Mouse (Mus musculus) megakaryocyte, embryonic 14.5 days (primary cell): Measurements from ENCODE around the gene Rgs8. TPM values are rescaled to one million over a fixed set of nuclear protein-coding genes. Genes with fewer than 3 reads are reported as not detected.

ENCODE experiments used
- H3K27me3 ChIP-seq: replicated peaks from 2 replicates; pipeline ENCODE3; 2012; ENCODE audit warnings: inconsistent platforms
- H3K36me3 ChIP-seq: replicated peaks from 2 replicates; pipeline ENCODE3; 2012; ENCODE audit warnings: low read length, inconsistent platforms, mixed read lengths
- H3K4me1 ChIP-seq: 2 replicates; pipeline ENCODE4 v1.6.1; 2012; ENCODE audit warnings: inconsistent platforms
- H3K4me3 ChIP-seq: replicated peaks from 2 replicates; pipeline ENCODE3; 2012; ENCODE audit warnings: moderate library complexity, mild to moderate bottlenecking, inconsistent platforms
- H3K9me3 ChIP-seq: 2 replicates; pipeline ENCODE4 v1.6.1; 2012; ENCODE audit warnings: inconsistent platforms
- FLI1 ChIP-seq: IDR thresholded peaks from 2 replicates; pipeline ENCODE4 v1.6.1; 2012; ENCODE audit warnings: low read length, inconsistent platforms, mixed read lengths
- GATA1 ChIP-seq: IDR thresholded peaks from 3 replicates; pipeline ENCODE4 v1.6.1; 2012; ENCODE audit warnings: mixed read lengths, low read length, inconsistent platforms, borderline replicate concordance
- polyA plus RNA-seq: library from polyadenylated mRNA; stranded (reverse); fragments of >175 nt; gene quantifications from 2 replicates; pipeline ENCODE4 v1.2.3, GENCODE M21; 2012; ENCODE audit warnings: low replicate concordance; ENCODE audit not compliant: insufficient read depth

Gene Rgs8
- polyA plus RNA-seq, 1 experiment, result 0.04 TPM

GRCm38 (mm10) chr1:153694372-153695120 is 41.7 kb downstream of the Rgs8 start:
- Histone ChIP-seq H3K4me1 (no peaks in the 10 kb centered on the region), H3K36me3 (no peaks in the 10 kb centered on the region), H3K4me3 (no peak overlapping the region), H3K27me3 (peaks cover 17% of the 10 kb centered on the region), H3K9me3 (no peaks in the 10 kb centered on the region)
- TF ChIP-seq FLI1 (no peak), GATA1 (no peak)

GRCm38 (mm10) chr1:153695398-153695797 is 42.6 kb downstream of the Rgs8 start:
- H3K4me1 ChIP-seq, result no peaks in the 10 kb centered on the region
- no peak overlapping the region for H3K4me3 ChIP-seq
- peaks cover 20% of the 10 kb centered on the region for H3K27me3 ChIP-seq
- TF ChIP-seq GATA1 (no peak), FLI1 (no peak)
- H3K36me3 ChIP-seq, result no peaks in the 10 kb centered on the region
- H3K9me3 ChIP-seq, result no peaks in the 10 kb centered on the region

- Histone ChIP-seq H3K9me3 (no peaks in the 10 kb centered on the region), H3K27me3 (peaks cover 22% of the 10 kb centered on the region), H3K4me3 (no peak overlapping the region), H3K4me1 (no peaks in the 10 kb centered on the region), H3K36me3 (no peaks in the 10 kb centered on the region)
- no peak for TF ChIP-seq GATA1
- no peak for TF ChIP-seq FLI1
Observed at GRCm38 (mm10) chr1:153696093-153696492, 43.3 kb downstream of the Rgs8 start.

GRCm38 (mm10) chr1:153696541-153696940 is 43.7 kb downstream of the Rgs8 start:
- no peak for TF ChIP-seq FLI1
- no peak for TF ChIP-seq GATA1
- Histone ChIP-seq H3K4me1 (no peaks in the 10 kb centered on the region), H3K36me3 (no peaks in the 10 kb centered on the region), H3K27me3 (peaks cover 22% of the 10 kb centered on the region), H3K9me3 (no peaks in the 10 kb centered on the region), H3K4me3 (no peak overlapping the region)

- H3K4me1 ChIP-seq, result peaks cover 5% of the 10 kb centered on the region; the same call in 1 of the 2 replicates
- no peak for TF ChIP-seq GATA1
- no peak for TF ChIP-seq FLI1
Observed at GRCm38 (mm10) chr1:153697581-153698251, 44.9 kb downstream of the Rgs8 start.

GRCm38 (mm10) chr1:153698311-153699084 is 45.7 kb downstream of the Rgs8 start:
- H3K27me3 ChIP-seq, result peaks cover 25% of the 10 kb centered on the region
- peaks cover 13% of the 10 kb centered on the region; the same call in 1 of the 2 replicates for H3K4me1 ChIP-seq
- H3K9me3 ChIP-seq, result no peaks in the 10 kb centered on the region
- no peaks in the 10 kb centered on the region for H3K36me3 ChIP-seq
- no peak overlapping the region for H3K4me3 ChIP-seq
- TF ChIP-seq GATA1 (no peak), FLI1 (no peak)

More at GRCm38 (mm10) chr1:153697581-153698251, 44.9 kb downstream of the Rgs8 start:
- H3K4me3 ChIP-seq, result no peak overlapping the region
- no peaks in the 10 kb centered on the region for H3K36me3 ChIP-seq
- peaks cover 24% of the 10 kb centered on the region for H3K27me3 ChIP-seq
- no peaks in the 10 kb centered on the region for H3K9me3 ChIP-seq

GRCm38 (mm10) chr1:153700448-153701063 is 47.7 kb downstream of the Rgs8 start:
- TF ChIP-seq GATA1 (no peak), FLI1 (no peak)
- Histone ChIP-seq H3K36me3 (no peaks in the 10 kb centered on the region), H3K4me1 (peaks cover 18% of the 10 kb centered on the region; the same call in 1 of the 2 replicates), H3K27me3 (peaks cover 22% of the 10 kb centered on the region), H3K4me3 (no peak overlapping the region), H3K9me3 (no peaks in the 10 kb centered on the region; the same call in 1 of the 2 replicates)

GRCm38 (mm10) chr1:153701461-153701860 is 48.6 kb downstream of the Rgs8 start:
- H3K4me3 ChIP-seq, result no peak overlapping the region
- peaks cover 20% of the 10 kb centered on the region for H3K27me3 ChIP-seq
- H3K9me3 ChIP-seq, result peaks cover 8% of the 10 kb centered on the region; the same call in 1 of the 2 replicates
- H3K36me3 ChIP-seq, result no peaks in the 10 kb centered on the region
- TF ChIP-seq FLI1, result no peak
- TF ChIP-seq GATA1, result no peak
- peaks cover 18% of the 10 kb centered on the region; the same call in 1 of the 2 replicates for H3K4me1 ChIP-seq
